ENCODE assay signal across 8 mouse cellular contexts in the genomic region with DNA sequence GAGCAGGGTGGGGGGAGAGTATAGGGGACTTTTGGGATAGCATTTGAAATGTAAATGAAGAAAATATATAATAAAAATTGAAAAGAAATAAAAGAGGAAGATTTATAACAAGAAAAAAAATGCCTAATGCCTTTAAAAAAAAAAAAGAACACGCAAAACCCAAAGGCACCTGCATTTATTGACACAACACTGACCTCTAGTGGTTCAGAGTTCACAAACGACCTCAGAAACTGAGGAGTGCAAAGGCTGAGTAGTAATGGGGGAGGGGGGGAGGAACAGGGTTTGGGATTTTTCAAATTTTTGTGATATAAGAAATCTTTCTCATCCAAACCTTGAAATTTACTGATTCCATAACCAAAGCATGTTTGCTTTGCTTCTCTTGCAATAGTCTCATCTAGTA.
DNase-seq lines count a peak whose midpoint lies in the region; ATAC-seq lines count a peak whose summit lies in the region.

No protein-coding gene starts in this region.

- no peaks in the 10 kb centered on the region for H3K4me1 ChIP-seq in forebrain, embryonic 14.5 days (ENCODE audit: control insufficient read depth, insufficient read depth, low read length)
- H3K4me1 ChIP-seq in forebrain, embryonic 16.5 days (replicated peaks; ENCODE audit: control insufficient read depth, insufficient read depth, low read length): no peaks in the 10 kb centered on the region
- H3K4me1 ChIP-seq in limb, embryonic 11.5 days (ENCODE audit: control insufficient read depth, insufficient read depth, low read length): 0 out of 2 replicates have a peak, but pooled peaks cover 2% of the 10 kb centered on the region
- peaks cover 11% of the 10 kb centered on the region for H3K4me1 ChIP-seq in limb, embryonic 10.5 days
- H3K4me1 ChIP-seq in forebrain, embryonic 13.5 days: no peaks in the 10 kb centered on the region

- no peaks in the 10 kb centered on the region for H3K9me3 ChIP-seq in forebrain, embryonic 14.5 days (replicated peaks; ENCODE audit: control insufficient read depth, low read length)
- H3K9me3 ChIP-seq in forebrain, embryonic 16.5 days (ENCODE audit: control insufficient read depth, low read length): no peaks in the 10 kb centered on the region
- H3K9me3 ChIP-seq in limb, embryonic 11.5 days (ENCODE audit: control insufficient read depth, low read length): no peaks in the 10 kb centered on the region
- H3K9me3 ChIP-seq in limb, embryonic 10.5 days (replicated peaks): no peaks in the 10 kb centered on the region
- H3K9me3 ChIP-seq in forebrain, embryonic 13.5 days (replicated peaks): no peaks in the 10 kb centered on the region

- 7% methylated on average over 2 of the region's 2 CpGs for WGBS in forebrain, embryonic 14.5 days
- WGBS in forebrain, embryonic 16.5 days: 5% methylated on average over 2 of the region's 2 CpGs
- 9% methylated on average over 2 of the region's 2 CpGs for WGBS in limb, embryonic 11.5 days
- WGBS in limb, embryonic 10.5 days: 9% methylated on average over 2 of the region's 2 CpGs
- WGBS in forebrain, embryonic 13.5 days: 14% methylated on average over 2 of the region's 2 CpGs

- H3K27ac ChIP-seq in forebrain, embryonic 14.5 days (ENCODE audit: low read depth, low read length): no peak overlapping the region
- no peak overlapping the region for H3K27ac ChIP-seq in forebrain, embryonic 16.5 days (ENCODE audit: low read length)
- no peak overlapping the region for H3K27ac ChIP-seq in limb, embryonic 11.5 days (replicated peaks; ENCODE audit: low read depth, low read length)
- no peak overlapping the region for H3K27ac ChIP-seq in limb, embryonic 10.5 days
- H3K27ac ChIP-seq in forebrain, embryonic 13.5 days: no peak overlapping the region

- H3K36me3 ChIP-seq in forebrain, embryonic 14.5 days (ENCODE audit: control insufficient read depth, insufficient read depth, low read length): no peaks in the 10 kb centered on the region
- no peaks in the 10 kb centered on the region for H3K36me3 ChIP-seq in forebrain, embryonic 16.5 days (ENCODE audit: control insufficient read depth, insufficient read depth)
- H3K36me3 ChIP-seq in limb, embryonic 11.5 days (ENCODE audit: control insufficient read depth, insufficient read depth, low read length): no peaks in the 10 kb centered on the region
- H3K36me3 ChIP-seq in limb, embryonic 10.5 days: no peaks in the 10 kb centered on the region
- H3K36me3 ChIP-seq in forebrain, embryonic 13.5 days (ENCODE audit: poor library complexity, severe bottlenecking): no peaks in the 10 kb centered on the region

- no peaks in the 10 kb centered on the region for H3K27me3 ChIP-seq in forebrain, embryonic 14.5 days (replicated peaks; ENCODE audit: control insufficient read depth, insufficient read depth, low read length)
- no peaks in the 10 kb centered on the region for H3K27me3 ChIP-seq in forebrain, embryonic 16.5 days (replicated peaks; ENCODE audit: control insufficient read depth, insufficient read depth, low read length)
- H3K27me3 ChIP-seq in limb, embryonic 11.5 days (ENCODE audit: control insufficient read depth, insufficient read depth, low read length): no peaks in the 10 kb centered on the region
- no peaks in the 10 kb centered on the region for H3K27me3 ChIP-seq in limb, embryonic 10.5 days (ENCODE audit: low read depth, poor library complexity, severe bottlenecking)
- no peaks in the 10 kb centered on the region for H3K27me3 ChIP-seq in forebrain, embryonic 13.5 days

- H3K9ac ChIP-seq in forebrain, embryonic 14.5 days (ENCODE audit: low read length): no peak overlapping the region
- no peak overlapping the region for H3K9ac ChIP-seq in forebrain, embryonic 16.5 days (replicated peaks; ENCODE audit: low read depth, low read length)
- H3K9ac ChIP-seq in limb, embryonic 11.5 days (ENCODE audit: low read length): no peak overlapping the region
- no peak overlapping the region for H3K9ac ChIP-seq in forebrain, embryonic 13.5 days

- no peak overlapping the region for H3K4me3 ChIP-seq in forebrain, embryonic 14.5 days (ENCODE audit: low read depth, low read length)
- H3K4me3 ChIP-seq in forebrain, embryonic 16.5 days (replicated peaks; ENCODE audit: low read length): no peak overlapping the region
- no peak overlapping the region for H3K4me3 ChIP-seq in limb, embryonic 11.5 days (ENCODE audit: low read depth, low read length)
- H3K4me3 ChIP-seq in limb, embryonic 10.5 days: no peak overlapping the region
- H3K4me3 ChIP-seq in forebrain, embryonic 13.5 days: no peak overlapping the region

- no peak for ATAC-seq in forebrain, embryonic 14.5 days
- no peak for ATAC-seq in forebrain, embryonic 16.5 days
- no peak for ATAC-seq in limb, embryonic 11.5 days (ENCODE audit: insufficient number of reproducible peaks, low FRiP score, low TSS enrichment, low read depth)
- no peak for ATAC-seq in erythroid progenitor cell, adult 5-6 weeks (replicated peaks; ENCODE audit: low FRiP score, poor library complexity, severe bottlenecking)
- ATAC-seq in forebrain, embryonic 13.5 days: no peak

- DNase-seq in forebrain, embryonic 14.5 days (ENCODE audit: low spot score): peak; percentile 77
- DNase-seq in limb, embryonic 11.5 days (ENCODE audit: low spot score): peak; percentile 56
- DNase-seq in limb, embryonic 10.5 days (ENCODE audit: low spot score): no peak
- peak; percentile 61 for DNase-seq in ZHBTc4 (ENCODE audit: low read depth, low spot score)
- peak; percentile 61 for DNase-seq in induced T-regulatory cell, adult 2 months (ENCODE audit: low read depth)

- no peak overlapping the region for H3K4me2 ChIP-seq in forebrain, embryonic 14.5 days (ENCODE audit: low read length)
- H3K4me2 ChIP-seq in forebrain, embryonic 16.5 days (ENCODE audit: low read length): no peak overlapping the region
- no peak overlapping the region for H3K4me2 ChIP-seq in limb, embryonic 11.5 days (ENCODE audit: low read depth, severe bottlenecking)
- no peak overlapping the region for H3K4me2 ChIP-seq in forebrain, embryonic 13.5 days
